Mouse (Mus musculus) liver, embryonic 11.5 days (tissue): ENCODE results near the gene Ngdn. TPM values are rescaled to one million over a fixed set of nuclear protein-coding genes. Genes with fewer than 3 reads are reported as not detected.
A peak's percentile ranks its signal among the peaks of the same experiment; 100 is the strongest.

Experiments used
- ATAC-seq: fragments of 200-750 bp; cut with Nextera tagmentation; replicated peaks from 2 replicates; pipeline ENCODE4 v1.8.0; 2017; ENCODE audit warnings: moderate number of reproducible peaks, mild to moderate bottlenecking, moderate TSS enrichment, moderate library complexity; ENCODE audit not compliant: low FRiP score
- DNase-seq: peaks from one replicate; pipeline ENCODE4 v3.0.0-alpha.2; 2017; ENCODE audit warnings: low spot score
- H3K27ac ChIP-seq: fragments of 300-500 bp; sonication (generic); 2 replicates; pipeline ENCODE4 v1.5.1; 2014; ENCODE audit warnings: mild to moderate bottlenecking, low read depth, low read length, control low read depth
- H3K27me3 ChIP-seq: fragments of 300-500 bp; sonication (generic); replicated peaks from 2 replicates; pipeline ENCODE4 v1.6.1; 2014; ENCODE audit warnings: low read length, mixed read lengths; ENCODE audit not compliant: control insufficient read depth, insufficient read depth
- H3K36me3 ChIP-seq: fragments of 300-500 bp; sonication (generic); 2 replicates; pipeline ENCODE4 v1.6.1; 2014; ENCODE audit warnings: mild to moderate bottlenecking, low read length, moderate library complexity, mixed read lengths; ENCODE audit not compliant: control insufficient read depth, insufficient read depth
- H3K4me1 ChIP-seq: fragments of 300-500 bp; sonication (generic); replicated peaks from 2 replicates; pipeline ENCODE4 v1.6.1; 2014; ENCODE audit warnings: low read length, mixed read lengths; ENCODE audit not compliant: control insufficient read depth, insufficient read depth
- H3K4me2 ChIP-seq: fragments of 300-500 bp; sonication (generic); 2 replicates; pipeline ENCODE4 v1.6.1; 2014; ENCODE audit warnings: mild to moderate bottlenecking, control low read depth, moderate library complexity
- H3K4me3 ChIP-seq: fragments of 300-500 bp; sonication (generic); 2 replicates; pipeline ENCODE4 v1.5.1; 2014; ENCODE audit warnings: low read depth, low read length, control low read depth
- H3K9ac ChIP-seq: fragments of 300-500 bp; sonication (generic); 2 replicates; pipeline ENCODE4 v1.6.1; 2014; ENCODE audit warnings: low read depth, low read length, control low read depth
- H3K9me3 ChIP-seq: fragments of 300-500 bp; sonication (generic); 2 replicates; pipeline ENCODE4 v1.6.1; 2016; ENCODE audit warnings: low read length, inconsistent platforms, mixed read lengths; ENCODE audit not compliant: control insufficient read depth
- WGBS: fragments of 180-500 bp; shearing (Covaris S2); extraction: QIAGEN DNeasy Blood & Tissue Kit; methylation state at CpG from one replicate; pipeline ENCODE4 v1.1.7; 2014; 5-methylcytosine and 5-hydroxymethylcytosine counted together
- polyA plus RNA-seq: library from polyadenylated mRNA; unstranded; fragments of >200 nt; fragmentation: Nextera tagmentation; extraction: Ambion mirVana; gene quantifications from 2 replicates; pipeline ENCODE4 v1.2.1, GENCODE M21; 2014

Gene Ngdn
- polyA plus RNA-seq, 1 experiment from 2014 or later, result 95.6 TPM

DNA sequence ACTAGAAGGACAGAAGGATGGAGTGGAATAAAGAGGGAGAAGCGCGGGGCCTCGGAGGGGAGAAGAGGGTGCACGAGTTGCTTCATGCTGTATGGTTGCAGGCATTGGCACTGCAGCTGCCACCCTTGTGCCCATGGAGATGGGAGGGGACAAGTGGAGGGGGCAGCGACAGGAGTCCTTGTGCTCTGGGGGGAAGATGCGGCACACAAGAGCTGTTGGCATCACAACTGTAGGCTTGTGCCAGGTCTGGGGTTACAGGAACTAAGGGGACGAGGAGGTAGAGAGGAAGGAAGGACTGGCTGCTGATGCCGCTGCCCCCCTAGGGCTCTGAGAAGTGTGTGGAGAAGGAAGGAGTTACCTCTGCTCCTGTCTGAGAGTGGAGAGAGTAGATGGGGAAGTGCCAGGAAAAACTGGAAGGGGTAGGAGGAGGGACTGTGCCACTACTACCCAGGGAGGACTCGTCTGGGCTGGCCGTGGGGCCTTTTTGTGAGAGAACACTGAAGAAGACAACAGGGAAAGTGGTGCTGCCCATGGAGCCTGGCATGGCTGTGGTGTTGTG, 39.0 kb downstream of the Ngdn start:
- Histone ChIP-seq H3K4me1 (peaks cover 9% of the 10 kb centered on the region), H3K9me3 (no peaks in the 10 kb centered on the region), H3K4me3 (no peak overlapping the region), H3K36me3 (no peaks in the 10 kb centered on the region), H3K9ac (no peak overlapping the region), H3K4me2 (no peak overlapping the region), H3K27me3 (peaks cover 3% of the 10 kb centered on the region; the same call in 1 of the 2 replicates), H3K27ac (no peak overlapping the region)
- ATAC-seq (no peak), DNase-seq (no peak)
- 84% methylated on average over 10 of the region's 10 CpGs for WGBS

DNA sequence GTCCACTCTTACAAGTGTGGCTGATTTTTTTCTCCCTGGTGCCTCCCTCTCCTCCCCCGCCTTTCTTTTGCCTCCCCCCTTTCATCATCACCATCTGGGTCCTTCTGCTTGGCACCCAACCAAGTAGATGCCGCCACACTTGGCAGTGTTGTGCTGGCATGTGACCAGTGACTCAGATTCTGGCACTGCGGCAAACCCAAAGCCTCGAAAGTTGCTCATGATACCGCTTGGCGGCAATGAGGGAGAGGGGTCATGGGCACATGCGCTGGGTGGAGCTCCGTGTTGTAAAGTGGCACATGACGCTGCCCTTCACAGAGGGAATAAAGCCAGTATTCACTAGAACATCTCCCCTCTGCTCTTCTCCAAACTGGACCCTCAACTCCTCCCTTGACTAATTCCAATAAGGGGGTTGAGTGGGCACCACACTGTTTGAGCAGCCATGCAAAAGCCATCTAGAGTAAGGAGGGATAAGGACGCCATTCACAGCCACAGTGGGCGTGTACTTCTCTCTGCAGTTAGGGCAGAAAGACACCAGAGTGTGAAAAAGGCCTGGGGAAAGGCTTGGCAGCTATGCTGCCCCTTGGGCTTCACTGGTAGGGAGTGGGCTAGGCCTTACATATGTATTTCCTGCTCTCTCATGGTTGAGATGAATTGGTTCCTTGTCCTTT, 40.0 kb downstream of the Ngdn start:
- ATAC-seq (no peak), DNase-seq (no peak)
- Histone ChIP-seq H3K4me3 (no peak overlapping the region), H3K9ac (no peak overlapping the region), H3K27me3 (peaks cover 3% of the 10 kb centered on the region; the same call in 1 of the 2 replicates), H3K4me2 (no peak overlapping the region), H3K4me1 (peaks cover 13% of the 10 kb centered on the region), H3K36me3 (no peaks in the 10 kb centered on the region), H3K9me3 (no peaks in the 10 kb centered on the region), H3K27ac (no peak overlapping the region)
- WGBS, result 76% methylated on average over 11 of the region's 11 CpGs

GRCm38 (mm10) chr14:55059009-55059408, 43.8 kb downstream of the Ngdn start:
- Histone ChIP-seq H3K27me3 (peaks cover 5% of the 10 kb centered on the region), H3K4me2 (no peak overlapping the region; the same call in 1 of the 2 replicates), H3K36me3 (no peaks in the 10 kb centered on the region), H3K9me3 (no peaks in the 10 kb centered on the region), H3K9ac (no peak overlapping the region), H3K27ac (peak overlapping the region; percentile 72), H3K4me3 (no peak overlapping the region), H3K4me1 (peaks cover 36% of the 10 kb centered on the region)
- DNase-seq, result no peak
- ATAC-seq, result peak; percentile 37
- WGBS, result 39% methylated on average over 1 of the region's 1 CpGs

- ATAC-seq, result no peak
- peaks cover 5% of the 10 kb centered on the region; the same call in 1 of the 2 replicates for H3K27me3 ChIP-seq
These were observed 44.7 kb downstream of the Ngdn start for GRCm38 (mm10) chr14:55059931-55060330.

GRCm38 (mm10) chr14:55061845-55062244, 46.6 kb downstream of the Ngdn start:
- DNase-seq (no peak), ATAC-seq (no peak)
- H3K4me1 ChIP-seq, result peaks cover 36% of the 10 kb centered on the region
- H3K9me3 ChIP-seq, result no peaks in the 10 kb centered on the region
- H3K4me2 ChIP-seq, result peak overlapping the region; percentile 74
- no peaks in the 10 kb centered on the region for H3K36me3 ChIP-seq
- peak overlapping the region; percentile 70; the same call in 1 of the 2 replicates for H3K27ac ChIP-seq
- H3K4me3 ChIP-seq, result no peak overlapping the region
- whole genome bisulfite sequencing, result 60% methylated on average over 7 of the region's 7 CpGs
- H3K9ac ChIP-seq, result peak overlapping the region; percentile 68
- peaks cover 5% of the 10 kb centered on the region; the same call in 1 of the 2 replicates for H3K27me3 ChIP-seq

More at GRCm38 (mm10) chr14:55059931-55060330, 44.7 kb downstream of the Ngdn start:
- H3K4me2 ChIP-seq, result no peak overlapping the region
- no peaks in the 10 kb centered on the region for H3K36me3 ChIP-seq
- H3K4me1 ChIP-seq, result peaks cover 36% of the 10 kb centered on the region
- WGBS, result 83% methylated on average over 5 of the region's 5 CpGs
- H3K27ac ChIP-seq, result no peak overlapping the region
- DNase-seq, result no peak
- H3K9me3 ChIP-seq, result no peaks in the 10 kb centered on the region
- no peak overlapping the region for H3K9ac ChIP-seq
- no peak overlapping the region for H3K4me3 ChIP-seq

- H3K36me3 ChIP-seq, result no peaks in the 10 kb centered on the region
- H3K9me3 ChIP-seq, result no peaks in the 10 kb centered on the region
- peak overlapping the region; percentile 74 for H3K4me2 ChIP-seq
- peaks cover 5% of the 10 kb centered on the region; the same call in 1 of the 2 replicates for H3K27me3 ChIP-seq
- peak; percentile 69 for DNase-seq
- ATAC-seq, result peak; percentile 99
- peak overlapping the region; percentile 70 for H3K27ac ChIP-seq
- peak overlapping the region; percentile 54 for H3K4me3 ChIP-seq
- H3K9ac ChIP-seq, result peak overlapping the region; percentile 68
- H3K4me1 ChIP-seq, result peaks cover 36% of the 10 kb centered on the region
- 7% methylated on average over 17 of the region's 17 CpGs for WGBS
These were observed 47.4 kb downstream of the Ngdn start for GRCm38 (mm10) chr14:55062626-55063025.

GRCm38 (mm10) chr14:55063117-55063516, 47.9 kb downstream of the Ngdn start:
- Histone ChIP-seq H3K27ac (peak overlapping the region; percentile 56), H3K36me3 (no peaks in the 10 kb centered on the region), H3K9me3 (no peaks in the 10 kb centered on the region), H3K4me3 (peak overlapping the region; percentile 54), H3K4me2 (peak overlapping the region; percentile 74), H3K9ac (peak overlapping the region; percentile 68), H3K4me1 (peaks cover 36% of the 10 kb centered on the region), H3K27me3 (peaks cover 5% of the 10 kb centered on the region; the same call in 1 of the 2 replicates)
- peak; percentile 27 for ATAC-seq
- 66% methylated on average over 5 of the region's 5 CpGs for WGBS
- DNase-seq, result no peak

GRCm38 (mm10) chr14:55063581-55064381, 48.5 kb downstream of the Ngdn start:
- H3K4me1 ChIP-seq, result peaks cover 31% of the 10 kb centered on the region
- peak overlapping the region; percentile 68 for H3K9ac ChIP-seq
- no peak for DNase-seq
- WGBS, result 77% methylated on average over 22 of the region's 22 CpGs
- peak overlapping the region; percentile 54 for H3K4me3 ChIP-seq
- H3K9me3 ChIP-seq, result no peaks in the 10 kb centered on the region
- H3K27ac ChIP-seq, result 0 out of 2 replicates have a peak overlapping the region, but pooled peaks have one; percentile 56
- peak overlapping the region; percentile 74 for H3K4me2 ChIP-seq
- peaks cover 5% of the 10 kb centered on the region; the same call in 1 of the 2 replicates for H3K27me3 ChIP-seq
- H3K36me3 ChIP-seq, result no peaks in the 10 kb centered on the region
- ATAC-seq, result no peak
